Mouse (Mus musculus): ENCODE measurements around the gene Gm49373. TPM values are rescaled to one million over a fixed set of nuclear protein-coding genes. Genes with fewer than 3 reads are reported as not detected.
A peak's percentile ranks its signal among the peaks of the same experiment; 100 is the strongest.

Gene Gm49373
- total and polyA plus RNA-seq, 3 experiments, result 0.33 to 0.98 (median 0.61) TPM

DNA sequence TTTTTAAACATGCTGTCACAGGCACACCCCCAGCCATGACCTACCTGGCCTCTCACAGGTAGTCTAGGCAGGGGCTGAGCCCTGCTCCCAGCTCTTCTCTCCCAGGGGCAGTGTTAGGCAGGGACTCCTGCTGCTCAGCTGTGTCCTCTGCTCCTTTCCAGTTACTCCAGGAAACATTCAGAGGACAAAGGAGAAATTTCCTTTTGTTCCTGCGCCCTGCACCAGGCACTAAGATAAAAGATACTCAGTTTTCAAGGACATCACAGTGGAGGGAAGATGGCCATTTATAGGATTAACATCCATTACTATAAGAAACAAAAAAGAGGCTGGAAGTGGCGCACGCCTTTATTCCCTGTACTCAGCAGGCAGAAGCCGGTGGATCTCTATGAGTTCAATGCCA lies 23.1 kb upstream of the Gm49373 start:
- no peak for TF ChIP-seq CTCF (IDR thresholded peaks at IDR 0.05; ENCODE audit: low read depth, low read length)
- TF ChIP-seq TAL1 (conservative IDR thresholded peaks at IDR 0.05; ENCODE audit: low read depth, low read length), result no peak
- TF ChIP-seq GATA2 (IDR thresholded peaks at IDR 0.05; ENCODE audit: borderline replicate concordance, low read depth, low read length), result no peak
- TF ChIP-seq GATA1 (IDR thresholded peaks at IDR 0.05; ENCODE audit: borderline replicate concordance, low read length), result no peak
- no peak for TF ChIP-seq POLR2AphosphoS5 (IDR thresholded peaks at IDR 0.05; ENCODE audit: insufficient replicate concordance, low read depth, low read length)
- H3K27me3 ChIP-seq (ENCODE audit: insufficient read depth, low read length), result no peaks in the 10 kb centered on the region
- H3K4me1 ChIP-seq (ENCODE audit: insufficient read depth, low read depth, low read length), result peaks cover 22% of the 10 kb centered on the region

DNA sequence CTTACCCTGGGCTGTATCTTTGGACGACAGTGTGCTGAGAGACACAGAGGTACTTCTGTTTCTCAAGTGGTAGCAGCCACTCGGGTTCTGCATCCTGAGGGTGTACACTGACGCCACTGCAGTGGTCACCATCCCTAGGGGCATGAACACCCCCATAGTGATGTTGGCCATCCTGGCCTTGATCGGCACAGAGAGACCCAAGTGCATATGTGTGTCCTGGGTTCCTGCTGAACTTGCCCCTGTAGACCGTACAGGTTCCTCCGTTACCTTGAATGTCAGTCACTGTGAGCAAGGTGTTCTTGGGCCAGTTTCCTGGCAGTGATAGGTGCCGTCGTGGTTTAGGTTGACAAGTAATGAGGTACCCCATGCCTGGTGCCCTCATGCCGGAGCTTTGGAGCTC lies 20.5 kb upstream of the Gm49373 start:
- Histone ChIP-seq H3K4me1 (ENCODE audit: insufficient read depth, low read depth, low read length) (peaks cover 47% of the 10 kb centered on the region), H3K36me3 (replicated peaks) (peaks cover 74% of the 10 kb centered on the region), H3K27me3 (ENCODE audit: insufficient read depth, low read length) (no peaks in the 10 kb centered on the region), H3K4me3 (ENCODE audit: low read depth, low read length) (no peak overlapping the region), H3K9me3 (replicated peaks) (no peaks in the 10 kb centered on the region)
- no peak for ATAC-seq (ENCODE audit: extremely low read depth, insufficient number of reproducible peaks, low FRiP score, poor library complexity, severe bottlenecking)
- no peak for TF ChIP-seq GATA1 (IDR thresholded peaks at IDR 0.05; ENCODE audit: borderline replicate concordance, low read length)
- TF ChIP-seq CTCF (IDR thresholded peaks at IDR 0.05; ENCODE audit: low read depth, low read length), result no peak
- TF ChIP-seq GATA2 (IDR thresholded peaks at IDR 0.05; ENCODE audit: borderline replicate concordance, low read depth, low read length), result no peak
- no peak for TF ChIP-seq TAL1 (conservative IDR thresholded peaks at IDR 0.05; ENCODE audit: low read depth, low read length)
- no peak for TF ChIP-seq POLR2AphosphoS5 (IDR thresholded peaks at IDR 0.05; ENCODE audit: insufficient replicate concordance, low read depth, low read length)
- DNase-seq (ENCODE audit: low spot score), result no peak

More for the DNA sequence above, 23.1 kb upstream of the Gm49373 start:
- no peak for DNase-seq (ENCODE audit: low spot score)
- Histone ChIP-seq H3K36me3 (replicated peaks) (peaks cover 70% of the 10 kb centered on the region), H3K4me3 (ENCODE audit: low read depth, low read length) (no peak overlapping the region), H3K9me3 (replicated peaks) (no peaks in the 10 kb centered on the region)
- no peak for ATAC-seq (ENCODE audit: extremely low read depth, insufficient number of reproducible peaks, low FRiP score, poor library complexity, severe bottlenecking)

DNA sequence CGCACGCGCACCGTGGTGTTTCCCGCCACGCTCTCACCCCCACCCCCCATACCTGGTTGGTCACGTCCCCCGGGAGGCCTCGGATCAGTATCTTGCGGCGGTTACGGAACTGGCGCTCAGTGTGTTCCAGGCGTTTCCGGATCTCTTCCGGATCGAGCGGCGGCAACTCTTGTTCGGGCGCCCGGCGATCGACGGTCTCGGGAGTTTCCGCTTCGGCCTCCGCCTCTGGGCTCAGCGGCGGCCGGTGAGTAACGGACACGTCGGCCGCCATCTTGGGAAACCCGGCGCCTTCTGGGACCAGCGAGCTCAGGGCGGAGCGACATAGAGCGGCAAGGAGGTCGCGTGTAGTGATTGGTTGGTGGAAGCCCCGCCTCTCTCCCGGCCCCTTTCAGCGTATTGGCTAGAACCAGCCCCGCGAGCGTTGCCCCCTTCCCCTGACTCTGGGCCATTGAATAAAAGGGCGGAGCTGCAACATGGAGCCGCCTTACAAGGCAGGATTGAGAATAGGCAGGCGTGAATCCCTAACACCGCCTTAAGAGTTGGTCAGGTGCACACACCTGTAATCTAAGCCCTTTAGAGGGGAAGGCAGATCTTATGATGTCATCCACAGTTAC lies 18.9 kb upstream of the Gm49373 start, which contains the start of the genes Gm38431 and Raver1:
Gene Gm38431, minus strand, starts transcription at position 291 of the 614 bp plus-strand sequence.
Gene Raver1, minus strand, starts transcription at position 302 of the 614 bp plus-strand sequence.
- H3K36me3 ChIP-seq (replicated peaks), result peaks cover 79% of the 10 kb centered on the region

DNA sequence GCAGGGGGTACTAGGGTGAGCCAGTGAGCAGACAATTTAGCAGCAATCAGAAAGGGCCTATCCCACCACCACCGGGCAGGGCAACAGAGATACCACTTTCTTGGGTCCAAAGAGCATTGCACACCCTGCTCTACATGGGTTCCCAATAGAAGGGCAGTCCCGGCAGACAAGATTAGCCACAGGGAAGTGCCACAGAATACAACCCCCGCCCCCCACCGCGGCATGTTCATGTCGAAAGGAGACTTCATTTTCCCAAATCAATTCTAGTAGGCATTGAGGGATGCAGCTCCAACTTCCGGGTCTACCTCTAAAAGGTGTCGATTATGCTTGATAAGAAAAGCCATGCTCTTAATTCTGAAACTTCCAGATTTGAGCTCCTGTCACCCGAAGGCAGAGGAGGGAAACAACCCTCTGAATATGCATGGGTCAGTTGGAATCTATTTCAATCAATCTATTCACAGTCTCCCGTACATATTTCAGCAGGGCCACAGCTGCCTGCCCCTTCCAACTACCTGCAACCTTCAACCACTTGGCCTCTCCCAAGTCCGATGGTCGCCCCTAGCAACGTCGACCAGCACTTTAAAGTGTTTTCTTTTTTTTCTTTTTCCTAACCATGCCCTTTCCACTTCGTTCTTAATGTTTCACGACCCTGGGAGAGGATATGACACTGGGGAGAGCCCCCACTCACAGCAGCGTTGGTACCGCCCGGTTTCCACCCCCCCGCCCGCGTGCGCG lies 18.2 kb upstream of the Gm49373 start:
- H3K4me3 ChIP-seq (ENCODE audit: low read depth, low read length), result peak overlapping the region; percentile 78
- TF ChIP-seq POLR2AphosphoS5 (IDR thresholded peaks at IDR 0.05; ENCODE audit: insufficient replicate concordance, low read depth, low read length), result no peak
- TF ChIP-seq GATA2 (IDR thresholded peaks at IDR 0.05; ENCODE audit: borderline replicate concordance, low read depth, low read length), result no peak
- TF ChIP-seq GATA1 (IDR thresholded peaks at IDR 0.05; ENCODE audit: borderline replicate concordance, low read length), result no peak
- TF ChIP-seq TAL1 (conservative IDR thresholded peaks at IDR 0.05; ENCODE audit: low read depth, low read length), result no peak
- TF ChIP-seq CTCF (IDR thresholded peaks at IDR 0.05; ENCODE audit: low read depth, low read length), result no peak
- H3K4me1 ChIP-seq (ENCODE audit: insufficient read depth, low read depth, low read length), result peaks cover 61% of the 10 kb centered on the region
- peaks cover 79% of the 10 kb centered on the region for H3K36me3 ChIP-seq (replicated peaks)
- ATAC-seq (ENCODE audit: extremely low read depth, insufficient number of reproducible peaks, low FRiP score, poor library complexity, severe bottlenecking) (no peak), DNase-seq (ENCODE audit: low spot score) (no peak)
- H3K9me3 ChIP-seq (replicated peaks), result no peaks in the 10 kb centered on the region
- H3K27me3 ChIP-seq (ENCODE audit: insufficient read depth, low read length), result no peaks in the 10 kb centered on the region

More for the DNA sequence above, 18.9 kb upstream of the Gm49373 start, which contains the start of the genes Gm38431 and Raver1:
- peak within 1 kb of the TSS; percentile 78 for H3K4me3 ChIP-seq (ENCODE audit: low read depth, low read length)
- ATAC-seq (ENCODE audit: extremely low read depth, insufficient number of reproducible peaks, low FRiP score, poor library complexity, severe bottlenecking), result peak; percentile 99
- peaks cover 55% of the 10 kb centered on the region for H3K4me1 ChIP-seq (ENCODE audit: insufficient read depth, low read depth, low read length)
- no peaks in the 10 kb centered on the region for H3K9me3 ChIP-seq (replicated peaks)
- H3K27me3 ChIP-seq (ENCODE audit: insufficient read depth, low read length), result no peaks in the 10 kb centered on the region
- TF ChIP-seq POLR2AphosphoS5 (IDR thresholded peaks at IDR 0.05; ENCODE audit: insufficient replicate concordance, low read depth, low read length) (peak; percentile 71; the same call in 1 of the 2 replicates), GATA1 (IDR thresholded peaks at IDR 0.05; ENCODE audit: borderline replicate concordance, low read length) (no peak)
- peak; percentile 99 for DNase-seq (ENCODE audit: low spot score)

DNA sequence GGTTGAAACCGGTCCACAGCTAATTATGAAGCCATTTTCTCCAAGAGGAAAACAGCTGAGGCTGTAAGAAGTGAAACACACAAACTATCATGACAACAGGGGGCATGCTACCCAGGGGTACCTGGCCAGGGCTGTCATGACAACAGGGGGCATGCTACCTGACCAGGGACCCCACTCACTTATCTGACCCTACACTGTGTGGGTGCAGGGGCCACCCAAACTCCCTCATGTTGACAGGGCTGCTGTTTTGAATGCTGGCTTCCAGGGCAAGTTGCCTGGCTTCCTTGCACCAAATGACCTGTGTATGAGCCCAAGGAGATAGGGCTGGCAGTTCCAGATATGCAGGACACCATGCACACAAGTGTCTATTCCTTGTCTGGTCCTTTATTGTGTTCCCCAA lies 17.6 kb upstream of the Gm49373 start:
- no peak for DNase-seq (ENCODE audit: low spot score)
- Histone ChIP-seq H3K4me1 (ENCODE audit: insufficient read depth, low read depth, low read length) (peaks cover 67% of the 10 kb centered on the region), H3K36me3 (replicated peaks) (peaks cover 80% of the 10 kb centered on the region), H3K27me3 (ENCODE audit: insufficient read depth, low read length) (no peaks in the 10 kb centered on the region), H3K4me3 (ENCODE audit: low read depth, low read length) (peak overlapping the region; percentile 78), H3K9me3 (replicated peaks) (no peaks in the 10 kb centered on the region)
- TF ChIP-seq CTCF (IDR thresholded peaks at IDR 0.05; ENCODE audit: low read depth, low read length) (no peak), GATA2 (IDR thresholded peaks at IDR 0.05; ENCODE audit: borderline replicate concordance, low read depth, low read length) (no peak), GATA1 (IDR thresholded peaks at IDR 0.05; ENCODE audit: borderline replicate concordance, low read length) (no peak), POLR2AphosphoS5 (IDR thresholded peaks at IDR 0.05; ENCODE audit: insufficient replicate concordance, low read depth, low read length) (no peak), TAL1 (conservative IDR thresholded peaks at IDR 0.05; ENCODE audit: low read depth, low read length) (no peak)
- ATAC-seq (ENCODE audit: extremely low read depth, insufficient number of reproducible peaks, low FRiP score, poor library complexity, severe bottlenecking), result no peak

- Histone ChIP-seq H3K27me3 (ENCODE audit: insufficient read depth, low read length) (no peaks in the 10 kb centered on the region), H3K4me3 (ENCODE audit: low read depth, low read length) (no peak overlapping the region), H3K4me1 (ENCODE audit: insufficient read depth, low read depth, low read length) (peaks cover 44% of the 10 kb centered on the region), H3K36me3 (replicated peaks) (peaks cover 96% of the 10 kb centered on the region), H3K9me3 (replicated peaks) (no peaks in the 10 kb centered on the region)
- TF ChIP-seq GATA1 (IDR thresholded peaks at IDR 0.05; ENCODE audit: borderline replicate concordance, low read length) (no peak), CTCF (IDR thresholded peaks at IDR 0.05; ENCODE audit: low read depth, low read length) (no peak), GATA2 (IDR thresholded peaks at IDR 0.05; ENCODE audit: borderline replicate concordance, low read depth, low read length) (no peak), TAL1 (conservative IDR thresholded peaks at IDR 0.05; ENCODE audit: low read depth, low read length) (no peak), POLR2AphosphoS5 (IDR thresholded peaks at IDR 0.05; ENCODE audit: insufficient replicate concordance, low read depth, low read length) (no peak)
- ATAC-seq (ENCODE audit: extremely low read depth, insufficient number of reproducible peaks, low FRiP score, poor library complexity, severe bottlenecking) (no peak), DNase-seq (ENCODE audit: low spot score) (no peak)
Measured at GRCm38 (mm10) chr9:21083324-21083723, 10.4 kb upstream of the Gm49373 start.

Measured in G1E (cell line).